Mouse (Mus musculus): ENCODE measurements around the gene Mrgprh. TPM values are rescaled to one million over a fixed set of nuclear protein-coding genes. Genes with fewer than 3 reads are reported as not detected.

Mrgprh gene
- 0.94 and 1.3 TPM in 2 replicates for polyA plus RNA-seq (2015; fragmentation: Nextera tagmentation; extraction: Ambion mirVana)

GRCm38 (mm10) chr17:12875734-12876133 is at the start of gene Mrgprh:
Gene Mrgprh (plus strand): TSS chr17:12876034.

DNA sequence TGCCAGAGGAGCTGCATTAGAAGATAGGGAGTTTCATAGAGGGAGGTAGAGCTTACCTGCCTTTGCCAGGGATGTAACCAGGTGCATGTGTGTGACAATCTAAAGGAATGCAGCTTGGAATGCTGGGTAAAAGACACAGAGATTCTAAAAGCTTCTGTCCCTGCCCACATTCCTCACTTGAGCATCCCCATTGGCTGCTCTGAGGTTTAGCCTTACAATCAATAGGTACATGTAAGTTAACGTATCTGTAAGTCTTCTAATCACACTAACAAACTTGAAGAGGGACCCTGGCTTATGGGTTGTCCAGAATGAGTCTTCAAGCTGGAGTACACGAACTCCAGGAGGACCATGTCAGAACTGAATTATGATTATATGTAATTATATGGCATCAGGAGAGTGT is 7.8 kb upstream of the Mrgprh start, which contains the start of gene Mas1:
Gene Mas1 (minus strand): TSS at position 101 of the 400 bp plus-strand sequence.

DNA sequence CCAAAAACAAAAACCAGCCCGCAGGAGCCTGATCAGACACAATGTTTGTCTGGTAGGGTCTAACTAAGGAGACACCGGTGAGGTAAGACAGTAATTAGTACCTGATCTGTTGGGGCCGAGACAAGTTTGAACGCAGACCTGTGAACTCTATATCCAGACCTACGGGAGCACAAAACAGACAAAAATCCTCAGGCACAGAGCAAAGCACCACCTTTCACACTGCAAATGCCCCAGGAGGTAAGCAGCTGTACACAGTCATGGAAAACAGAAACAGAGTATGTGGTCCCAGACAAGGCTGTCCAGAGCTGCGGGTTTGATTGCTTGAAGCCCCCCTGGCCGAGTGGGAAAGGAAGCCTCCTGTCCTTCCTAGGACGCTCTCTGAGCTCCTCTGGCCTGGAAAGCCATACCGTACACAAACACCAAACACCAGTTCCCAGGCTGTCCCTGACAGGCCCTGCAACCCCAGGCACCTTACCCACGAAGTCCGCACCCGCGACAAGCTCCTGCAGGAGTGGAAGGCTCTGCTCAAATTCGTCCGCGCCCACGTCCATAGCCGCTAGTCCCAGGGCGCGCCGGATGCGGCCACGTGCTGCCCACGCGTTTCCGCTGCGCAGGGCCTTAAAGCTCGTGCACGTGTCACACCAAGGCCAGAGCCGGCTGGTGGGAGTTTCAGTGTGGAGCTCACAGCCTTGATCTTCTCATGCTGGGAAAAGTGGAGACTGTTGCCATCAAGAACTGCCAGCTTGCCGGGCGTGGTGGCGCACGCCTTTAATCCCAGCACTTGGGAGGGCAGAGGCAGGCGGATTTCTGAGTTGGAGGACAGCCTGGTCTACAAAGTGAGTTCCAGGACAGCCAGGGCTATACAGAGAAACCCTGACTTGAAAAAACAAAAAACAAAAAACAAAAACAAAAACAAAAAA is 33.8 kb downstream of the Mrgprh start, which contains the start of gene Pnldc1:
Gene Pnldc1 (minus strand): TSS at position 870 of the 920 bp plus-strand sequence.

GRCm38 (mm10) chr17:12915488-12915880 is 39.6 kb downstream of the Mrgprh start, which contains the start of gene Tcp1:
Gene Tcp1 (plus strand): TSS chr17:12915701.

GRCm38 (mm10) chr17:12915881-12916583 is 40.2 kb downstream of the Mrgprh start, which contains the start of gene Mrpl18:
Gene Mrpl18 (minus strand): TSS chr17:12916345.

Small RNAs within 50 kb of the gene (microRNA-seq; reads per million reads assigned to microRNA genes)
- gene Gm24085 = 0 reads per million in 2 experiments

Other genes starting within 250 kb of the Mrgprh start
- not detected in 2 replicates for gene Slc22a1, start 200.2 kb upstream of the Mrgprh start, polyA plus RNA-seq (2015; fragmentation: Nextera tagmentation; extraction: Ambion mirVana)
- gene Igf2r, start 106.4 kb upstream of the Mrgprh start, polyA plus RNA-seq (2015; fragmentation: Nextera tagmentation; extraction: Ambion mirVana) = 28.6 and 35.2 TPM in 2 replicates
- 0.62 and 0.89 TPM in 2 replicates for gene Mas1, start 7.9 kb upstream of the Mrgprh start, polyA plus RNA-seq (2015; fragmentation: Nextera tagmentation; extraction: Ambion mirVana)
- gene Pnldc1, start 34.2 kb downstream of the Mrgprh start, polyA plus RNA-seq (2015; fragmentation: Nextera tagmentation; extraction: Ambion mirVana) = 0.24 and 0.65 TPM in 2 replicates
- 256 and 272 TPM in 2 replicates for gene Tcp1, start 39.7 kb downstream of the Mrgprh start, polyA plus RNA-seq (2015; fragmentation: Nextera tagmentation; extraction: Ambion mirVana)
- gene Mrpl18, start 40.3 kb downstream of the Mrgprh start, polyA plus RNA-seq (2015; fragmentation: Nextera tagmentation; extraction: Ambion mirVana) = 169 and 177 TPM in 2 replicates
- gene Acat3, start 64.6 kb downstream of the Mrgprh start, polyA plus RNA-seq (2015; fragmentation: Nextera tagmentation; extraction: Ambion mirVana) = 0.24 and 1.1 TPM in 2 replicates
- gene Acat2, start 84.7 kb downstream of the Mrgprh start, polyA plus RNA-seq (2015; fragmentation: Nextera tagmentation; extraction: Ambion mirVana) = 12.1 and 27.7 TPM in 2 replicates
- 67.0 and 70.1 TPM in 2 replicates for gene Wtap, start 118.1 kb downstream of the Mrgprh start, polyA plus RNA-seq (2015; fragmentation: Nextera tagmentation; extraction: Ambion mirVana)
- gene Sod2, start 130.8 kb downstream of the Mrgprh start, polyA plus RNA-seq (2015; fragmentation: Nextera tagmentation; extraction: Ambion mirVana) = 390 and 446 TPM in 2 replicates
- gene Gpr31b, start 176.3 kb downstream of the Mrgprh start, polyA plus RNA-seq (2015; fragmentation: Nextera tagmentation; extraction: Ambion mirVana) = not detected in 2 replicates
- gene Tcp10b, start 185.1 kb downstream of the Mrgprh start, polyA plus RNA-seq (2015; fragmentation: Nextera tagmentation; extraction: Ambion mirVana) = 0.07 and 0.09 TPM in 2 replicates